Mouse (Mus musculus): Measurements from ENCODE around the gene Pid1.

GRCm38 (mm10) chr1:84387616-84388015 lies 23.6 kb upstream of the Pid1 start:
- TF ChIP-seq CTCF (IDR thresholded peaks at IDR 0.05; ENCODE audit: low read depth, low read length) (no peak), POLR2A (IDR thresholded peaks at IDR 0.05; ENCODE audit: extremely low read depth, insufficient read depth, low read length) (no peak)
